In the genomic region with DNA sequence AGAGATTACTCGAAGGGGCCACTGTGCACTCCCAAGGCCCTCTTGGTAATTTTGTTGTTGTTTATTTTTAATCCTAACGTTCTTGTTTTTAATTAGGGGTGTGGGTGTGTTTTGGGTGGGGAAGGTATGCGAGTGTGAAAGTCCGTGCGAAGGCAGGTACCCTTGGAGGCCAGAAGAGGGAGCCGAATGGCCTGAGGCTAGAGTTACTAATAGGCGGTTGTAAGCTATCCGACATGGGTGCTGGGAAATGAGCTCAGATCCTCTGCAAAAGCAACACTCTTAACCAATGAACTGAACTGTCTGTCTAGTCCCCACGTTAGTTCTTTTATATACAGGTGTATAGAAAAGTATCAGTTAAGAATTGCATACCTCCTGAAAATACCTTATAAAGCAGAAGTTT, we compare ENCODE assay signal across 16 mouse cellular contexts. TPM values are rescaled to one million over a fixed set of nuclear protein-coding genes. Genes with fewer than 3 reads are reported as not detected.
A peak's percentile ranks its signal among the peaks of the same experiment; 100 is the strongest.
DNase-seq lines count a peak whose midpoint lies in the region; ATAC-seq and TF ChIP-seq lines count a peak whose summit lies in the region.
"Had no signal": no experiment of that assay in that cellular context is flagged by ENCODE, and none has a peak within 500 bp of the region (broad histone marks: within the 10 kb centered on the region; RNA-seq: fewer than 3 reads in every experiment).

No protein-coding gene starts in this region.

- H3K36me3 ChIP-seq in heart, adult 2 months (ENCODE audit: control insufficient read depth, insufficient read depth, low read length): no peaks in the 10 kb centered on the region
- no peaks in the 10 kb centered on the region for H3K36me3 ChIP-seq in lung, postnatal 0 days (ENCODE audit: insufficient read depth, low read length)

- no peak overlapping the region for H3K27ac ChIP-seq in heart, adult 2 months
- H3K27ac ChIP-seq in lung, postnatal 0 days (ENCODE audit: low read length): no peak overlapping the region
- H3K27ac ChIP-seq: macrophage had no signal

- H3K9me3 ChIP-seq in lung, postnatal 0 days (ENCODE audit: low read length): no peaks in the 10 kb centered on the region

- no peak overlapping the region for H3K4me2 ChIP-seq in lung, postnatal 0 days (replicated peaks; ENCODE audit: low read depth, low read length)

- no peak overlapping the region for H3K4me3 ChIP-seq in heart, adult 2 months
- H3K4me3 ChIP-seq in lung, postnatal 0 days (ENCODE audit: low read depth, low read length): no peak overlapping the region

- WGBS in heart, adult 2 months: 49% methylated on average over 9 of the region's 9 CpGs
- 56% methylated on average over 9 of the region's 9 CpGs for WGBS in lung, postnatal 0 days

- H3K79me2 ChIP-seq in heart, adult 2 months (replicated peaks; ENCODE audit: control insufficient read depth, insufficient read depth, low read length): no peaks in the 10 kb centered on the region

- peaks cover 2% of the 10 kb centered on the region for H3K27me3 ChIP-seq in heart, adult 2 months (ENCODE audit: control insufficient read depth, insufficient read depth, low read length)
- peaks cover 33% of the 10 kb centered on the region for H3K27me3 ChIP-seq in lung, postnatal 0 days (replicated peaks; ENCODE audit: insufficient read depth, low read length)

- no peak for ATAC-seq in lung, postnatal 0 days
- 0 out of 2 replicates have a peak, but pooled peaks have one; percentile 43 for ATAC-seq in megakaryocyte-erythroid progenitor cell, adult 5-6 weeks (replicated peaks; ENCODE audit: low FRiP score, low TSS enrichment, poor library complexity, severe bottlenecking)
- ATAC-seq: forebrain, embryonic 14.5 days had no signal

- no peak for TF ChIP-seq POLR2A in heart, adult 2 months (IDR thresholded peaks at IDR 0.05; ENCODE audit: insufficient read depth, low read depth, low read length)

- no peak overlapping the region for H3K9ac ChIP-seq in heart, adult 2 months (ENCODE audit: low read depth, low read length)
- no peak overlapping the region for H3K9ac ChIP-seq in lung, postnatal 0 days (replicated peaks; ENCODE audit: low read depth)

- no peak for TF ChIP-seq EP300 in heart, adult 2 months (IDR thresholded peaks at IDR 0.05; ENCODE audit: insufficient read depth, low read depth, low read length)
- no peak for TF ChIP-seq EP300 in lung, postnatal 0 days (IDR thresholded peaks at IDR 0.05)

- 0 out of 2 replicates have a peak, but pooled peaks have one; percentile 16 for TF ChIP-seq CTCF in heart, adult 2 months (IDR thresholded peaks at IDR 0.05)
- peak; percentile 19; the same call in 1 of the 2 replicates for TF ChIP-seq CTCF in lung, postnatal 0 days (IDR thresholded peaks at IDR 0.05)

- intact Hi-C loops in heart, adult 2 months (cut with DNase I): no loop called here

- peaks cover 3% of the 10 kb centered on the region; the same call in 1 of the 2 replicates for H3K4me1 ChIP-seq in heart, adult 2 months (ENCODE audit: control insufficient read depth, insufficient read depth, low read length)
- H3K4me1 ChIP-seq in lung, postnatal 0 days (ENCODE audit: insufficient read depth, low read depth, low read length): peaks cover 5% of the 10 kb centered on the region; the same call in 1 of the 2 replicates

- DNase-seq in heart, adult 2 months: no peak
- no peak for DNase-seq in heart, adult 18-20 months
- no peak for DNase-seq in lung, postnatal 0 days (ENCODE audit: low spot score)
- no peak for DNase-seq in lung, postnatal 25 days (ENCODE audit: low spot score)
- DNase-seq in NIH3T3 (ENCODE audit: low read depth): peak; percentile 31
- DNase-seq in left cerebral cortex, adult 18-20 months (ENCODE audit: low spot score in 2 of 2): no peak
- DNase-seq in layer of hippocampus, adult 8-10 months (ENCODE audit: low spot score in 2 of 2): no peak
- DNase-seq: adrenal gland, postnatal 25 days; heart, postnatal 36 days; thymus, postnatal 14 days had no signal

RNA-seq across cellular contexts. Expression of gene Nkx2-3, which starts 43.8 kb away (rescaled TPM):
- total RNA-seq in heart, adult 2 months (2021): not detected
- polyA plus RNA-seq in heart, adult 2 months (2012; rRNA removed): not detected in 2 replicates
- not detected for total RNA-seq in heart, adult 18-20 months (2021)
- not detected in 2 replicates for polyA plus RNA-seq in lung, postnatal 0 days (2015; fragmentation: Nextera tagmentation; extraction: Ambion mirVana)
- not detected in 2 replicates for total RNA-seq in megakaryocyte-erythroid progenitor cell, adult 5-6 weeks (2014; fragmentation: Nextera tagmentation)
- total RNA-seq in megakaryocyte-erythroid progenitor cell, adult 5-6 weeks (2017): not detected in 2 replicates
- total RNA-seq in left cerebral cortex, adult 18-20 months (2021): not detected
- not detected for total RNA-seq in layer of hippocampus, adult 8-10 months (2022)
- total RNA-seq: adrenal gland, postnatal 25 days; gastrocnemius, adult 18-20 months; heart, postnatal 36 days; left cerebral cortex, adult 8-10 months had no signal
- polyA plus RNA-seq: limb, embryonic 14.5 days; macrophage had no signal

RNA-seq across cellular contexts. Expression of gene Got1, which starts 43.9 kb away (rescaled TPM):
- 1,000 to 10,000 TPM in 1 of 2 experiments, 100 to 1,000 TPM in 1; 956 to 1,224 TPM for total RNA-seq in heart, adult 2 months (2021)
- polyA plus RNA-seq in heart, adult 2 months (2012; rRNA removed): 575 and 746 TPM in 2 replicates
- total RNA-seq in heart, adult 18-20 months (2021): 1,000 to 10,000 TPM; 1,066 to 1,082 TPM
- polyA plus RNA-seq in lung, postnatal 0 days (2015; fragmentation: Nextera tagmentation; extraction: Ambion mirVana): 14.2 and 15.6 TPM in 2 replicates
- 24.4 and 26.2 TPM in 2 replicates for total RNA-seq in megakaryocyte-erythroid progenitor cell, adult 5-6 weeks (2014; fragmentation: Nextera tagmentation)
- 15.8 and 18.5 TPM in 2 replicates for total RNA-seq in megakaryocyte-erythroid progenitor cell, adult 5-6 weeks (2017)
- 100 to 1,000 TPM; 407 to 417 TPM for total RNA-seq in left cerebral cortex, adult 18-20 months (2021)
- 100 to 1,000 TPM; 346 to 399 (median 369) TPM for total RNA-seq in layer of hippocampus, adult 8-10 months (2022)

Comparison
In these comparisons a context has a peak if more than half of its experiments do, and no peak if none do; other contexts are left out.
1. RNA of gene Got1, which starts 43.9 kb away (total RNA-seq): 956 to 1,224 TPM in heart, adult 2 months, 1,066 to 1,082 TPM in heart, adult 18-20 months, 407 to 417 TPM in left cerebral cortex, adult 18-20 months and 346 to 399 TPM in layer of hippocampus, adult 8-10 months; 15.8 to 26.2 TPM in megakaryocyte-erythroid progenitor cell, adult 5-6 weeks; every median in the first group is over 10 times any median in the second.